Mouse (Mus musculus) heart, postnatal 10 days (tissue): Measurements from ENCODE around the gene Rcan3. TPM values are rescaled to one million over a fixed set of nuclear protein-coding genes. Genes with fewer than 3 reads are reported as not detected.

Source experiments
- DNase-seq, 2 experiments: peaks; one replicate each; pipeline ENCODE4 v3.0.0; 2021
- intact Hi-C: fragments of 180-260 bp; cut with DNase I; formaldehyde crosslinking; loops from one replicate; pipeline ENCODE4 v1.15.1; 2025
- total RNA-seq, 2 experiments: library from RNA; stranded (reverse); gene quantifications; 2 replicates each; pipeline ENCODE4 v1.2.3; 2021

The Rcan3 gene
- total RNA-seq: 10 to 100 TPM; 18.1 to 18.8 TPM

DNA sequence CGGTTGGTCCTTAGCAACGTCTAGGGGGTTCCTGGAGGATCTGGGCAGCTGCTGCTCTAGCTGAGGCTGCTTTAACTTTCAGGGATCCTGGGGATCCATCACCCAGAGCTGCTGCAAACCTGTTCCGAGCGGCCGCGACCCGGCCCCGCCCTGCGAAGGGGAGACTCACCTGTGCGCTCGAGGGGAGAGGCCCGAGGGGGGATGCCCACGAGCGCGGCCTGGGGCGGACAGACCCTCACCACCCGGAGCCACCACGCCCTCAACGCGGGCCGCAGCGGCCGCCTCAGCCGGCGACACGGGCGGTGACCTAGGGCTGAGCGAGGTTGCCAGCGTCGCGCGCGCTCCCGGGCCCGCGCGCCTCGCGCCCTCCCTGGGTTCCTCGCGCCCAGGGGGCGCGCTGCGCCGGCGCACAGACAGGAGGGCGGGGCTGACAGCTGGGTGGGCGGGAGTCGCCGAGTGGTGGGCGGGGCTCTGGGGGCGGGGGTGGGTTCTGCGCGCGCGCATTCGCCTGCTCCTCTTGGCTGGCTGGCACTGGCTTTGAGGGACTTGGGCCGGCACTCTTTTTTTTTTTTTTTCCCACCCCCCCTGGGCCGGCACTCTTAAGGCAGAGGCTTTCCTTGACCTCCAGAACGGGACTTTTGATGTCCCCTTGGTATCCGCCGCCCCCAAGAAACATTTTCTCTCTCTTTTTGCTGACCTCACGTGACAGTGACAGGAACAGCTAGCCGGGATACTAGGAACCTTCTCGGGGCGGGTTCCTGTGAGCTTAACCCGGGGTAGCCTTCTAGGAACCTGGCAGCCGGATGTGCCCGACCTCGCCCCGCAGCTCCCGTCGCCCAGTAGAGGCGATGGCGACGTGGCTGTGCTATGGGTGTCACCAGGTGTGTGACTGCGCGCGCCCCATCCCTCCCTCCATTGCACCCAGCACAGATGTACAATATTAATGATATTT is at the start of gene Rcan3:
Rcan3 (minus strand) TSS at position 411 of the 952 bp plus-strand sequence.
- DNase-seq: peak; percentile 83 to 88
- intact Hi-C loops: no loop called here

DNA sequence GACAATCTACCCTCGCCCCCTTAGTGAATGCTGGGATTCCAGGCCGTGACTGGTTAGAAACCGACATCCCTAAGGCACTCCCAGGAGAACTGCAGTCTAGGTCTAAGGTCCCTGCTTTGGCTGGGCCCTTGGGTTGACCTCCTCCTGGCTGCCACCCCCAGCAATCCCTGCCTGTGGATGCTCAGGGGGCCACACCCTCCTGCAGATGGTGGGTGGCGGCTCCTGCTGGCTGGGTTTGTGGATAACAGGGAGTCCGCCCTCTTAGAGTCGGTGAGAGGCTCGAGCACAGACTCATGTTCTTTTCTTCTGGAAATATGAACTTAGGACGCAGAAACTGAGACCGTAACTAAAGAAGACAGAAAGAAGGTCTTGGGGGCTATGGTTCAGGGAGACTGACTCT is 46.7 kb upstream of the Rcan3 start:
- DNase-seq: no peak
- intact Hi-C loops: no loop called here

- DNase-seq: no peak
- intact Hi-C loops: no loop called here
Observed at GRCm38 (mm10) chr4:135477851-135478250, 44.2 kb upstream of the Rcan3 start.

- no peak for DNase-seq
- intact Hi-C loops: no loop called here
Observed at GRCm38 (mm10) chr4:135463406-135463805, 29.8 kb upstream of the Rcan3 start.

DNA sequence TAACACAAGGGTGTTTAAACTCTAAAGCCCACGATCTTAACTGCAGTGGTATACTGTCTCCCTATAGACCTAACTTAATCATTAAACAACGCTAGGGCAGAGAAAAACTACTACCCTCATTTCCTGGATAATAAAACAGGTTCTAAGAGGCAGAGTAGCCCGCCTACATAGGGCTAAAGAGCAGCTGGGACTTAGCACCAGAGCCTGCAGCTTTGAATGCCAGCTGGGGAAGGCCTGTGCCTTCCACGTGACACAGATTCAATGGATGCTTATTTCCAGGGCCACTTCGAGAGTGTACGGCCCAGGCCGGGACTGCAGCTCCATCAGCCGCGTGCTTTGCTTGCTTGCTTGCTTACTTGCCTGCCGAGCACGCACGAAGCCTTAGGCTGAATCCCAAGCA is 19.9 kb upstream of the Rcan3 start:
- no peak for DNase-seq
- intact Hi-C loops: no loop called here

GRCm38 (mm10) chr4:135453164-135453563 is 19.5 kb upstream of the Rcan3 start:
- intact Hi-C loops: no loop called here
- DNase-seq: peak; percentile 6 to 16

- intact Hi-C loops: no loop called here
- DNase-seq: peak; percentile 12 to 13
Observed at GRCm38 (mm10) chr4:135451360-135452015, 17.8 kb upstream of the Rcan3 start.

GRCm38 (mm10) chr4:135442473-135442872 is 8.8 kb upstream of the Rcan3 start:
- DNase-seq: no peak
- intact Hi-C loops: no loop called here

GRCm38 (mm10) chr4:135439904-135440522 is 6.4 kb upstream of the Rcan3 start:
- intact Hi-C loops: no loop called here
- peak in 1 of 2 experiments; percentile 33 for DNase-seq

DNA sequence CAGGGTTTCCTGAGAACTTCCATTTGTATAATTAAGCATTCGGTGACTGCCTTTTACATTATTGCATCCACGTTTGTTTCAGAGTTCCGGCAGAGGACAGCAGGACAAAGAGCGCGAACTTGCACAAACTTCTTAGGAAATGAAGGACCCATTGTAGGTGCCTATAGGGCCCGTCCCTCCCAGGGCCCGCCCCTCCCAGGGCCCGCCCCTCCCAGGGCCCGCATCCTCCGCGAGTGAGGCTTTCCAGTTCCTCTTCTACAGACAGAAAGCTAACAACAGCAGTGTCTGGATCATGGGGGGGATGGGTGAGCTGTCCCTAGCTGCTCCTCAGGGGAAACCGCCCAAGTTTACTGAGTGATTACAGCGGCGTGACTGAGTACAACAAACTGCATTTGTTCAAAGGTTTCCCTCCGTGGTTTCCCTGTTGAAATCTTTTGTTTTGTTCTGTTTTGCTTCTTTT is 5.6 kb upstream of the Rcan3 start:
- DNase-seq: peak; percentile 54 to 57

DNA sequence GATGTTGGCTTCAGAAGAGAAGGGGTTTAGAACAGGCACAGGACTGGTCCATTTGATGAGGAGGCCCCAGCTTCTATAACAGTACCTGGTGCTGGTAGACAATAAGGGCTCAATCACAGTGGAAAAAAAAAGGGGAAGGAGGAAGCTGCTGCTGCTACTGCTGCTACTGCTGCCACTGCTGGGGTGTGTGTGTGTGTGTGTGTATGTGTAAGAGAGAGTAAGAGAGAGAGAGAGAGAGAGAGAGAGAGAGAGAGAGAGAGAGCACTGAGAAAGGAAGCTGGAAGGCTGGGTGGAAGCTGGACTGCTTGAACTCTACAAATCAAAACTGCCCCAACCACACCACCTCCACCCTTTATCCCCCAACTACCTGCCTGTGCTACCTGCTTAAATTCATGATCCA is 4.3 kb upstream of the Rcan3 start:
- intact Hi-C loops: loop anchor here (1.0 kb wide), 1 partner anchor 59 kb away; no protein-coding TSS in a partner anchor
- DNase-seq: no peak

More for the DNA sequence above, 5.6 kb upstream of the Rcan3 start:
- intact Hi-C loops: no loop called here

- intact Hi-C loops: no loop called here
- DNase-seq: peak; percentile 27 to 34
Observed at GRCm38 (mm10) chr4:135436291-135436690, 2.6 kb upstream of the Rcan3 start.

GRCm38 (mm10) chr4:135434395-135434789 is 739 bp upstream of the Rcan3 start:
- intact Hi-C loops: no loop called here
- DNase-seq: no peak

- intact Hi-C loops: no loop called here
- no peak for DNase-seq
Observed at GRCm38 (mm10) chr4:135433086-135433442, 589 bp downstream of the Rcan3 start.

- DNase-seq: no peak
- intact Hi-C loops: no loop called here
Observed at GRCm38 (mm10) chr4:135429990-135430760, 3.5 kb downstream of the Rcan3 start.

GRCm38 (mm10) chr4:135429383-135429782 is 4.3 kb downstream of the Rcan3 start:
- intact Hi-C loops: no loop called here
- no peak for DNase-seq

DNA sequence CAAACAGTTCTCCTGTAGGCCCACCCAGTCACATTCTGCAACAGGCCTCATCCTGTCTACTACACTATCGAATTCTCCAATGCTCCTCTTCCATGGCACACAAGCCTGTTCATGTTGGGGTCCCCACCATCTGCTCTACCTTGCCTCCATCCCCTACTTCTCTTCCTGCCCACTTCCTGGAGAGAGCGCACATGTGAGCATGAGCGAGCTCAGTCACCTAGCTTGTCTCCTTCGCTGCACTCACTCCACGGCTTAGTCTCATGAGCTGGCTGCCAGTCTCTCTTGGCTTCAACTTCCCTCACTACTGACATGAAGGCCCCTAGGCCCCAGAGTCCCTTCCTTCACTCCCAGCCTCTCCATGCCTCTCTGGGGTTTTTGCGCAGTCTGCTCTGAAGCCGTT is 7.1 kb downstream of the Rcan3 start:
- DNase-seq: no peak
- intact Hi-C loops: no loop called here

GRCm38 (mm10) chr4:135425625-135426024 is 8.0 kb downstream of the Rcan3 start:
- no peak for DNase-seq
- intact Hi-C loops: no loop called here

- intact Hi-C loops: no loop called here
- DNase-seq: no peak
Observed at GRCm38 (mm10) chr4:135420961-135421360, 12.7 kb downstream of the Rcan3 start.

GRCm38 (mm10) chr4:135420416-135420815 is 13.2 kb downstream of the Rcan3 start:
- intact Hi-C loops: no loop called here
- no peak for DNase-seq

DNA sequence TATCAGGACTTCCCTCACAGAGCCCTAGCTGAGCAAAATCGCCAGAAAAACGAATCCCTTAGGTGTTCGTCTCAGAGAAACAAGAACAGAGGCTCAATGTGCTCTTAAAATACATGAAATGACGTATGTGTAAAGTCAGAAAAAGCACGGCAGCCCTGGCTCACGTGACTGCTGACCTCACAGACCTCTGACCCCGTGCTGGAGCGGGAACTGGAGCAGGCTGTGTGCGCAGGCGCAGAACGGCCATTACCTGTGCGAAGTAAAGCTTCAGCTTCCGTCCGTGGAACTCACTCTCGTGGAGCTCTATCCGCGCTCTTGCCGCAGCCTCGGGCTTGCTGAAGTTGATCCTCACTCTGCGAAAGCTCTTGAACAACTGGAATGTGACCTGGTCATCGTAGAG is 13.7 kb downstream of the Rcan3 start:
- no peak for DNase-seq
- intact Hi-C loops: no loop called here
